Mouse (Mus musculus): ENCODE results near the gene Olfr937. TPM values are rescaled to one million over a fixed set of nuclear protein-coding genes. Genes with fewer than 3 reads are reported as not detected.

The Olfr937 gene
- polyA plus RNA-seq (2015; fragmentation: Nextera tagmentation; extraction: Ambion mirVana), result not detected in 2 replicates

- Histone ChIP-seq H3K9me3 (replicated peaks; ENCODE audit: control insufficient read depth, low read length, poor library complexity, severe bottlenecking) (no peaks in the 10 kb centered on the region), H3K9ac (ENCODE audit: low read depth, low read length) (no peak within 1 kb of the TSS), H3K27me3 (ENCODE audit: control insufficient read depth, insufficient read depth, low read depth, low read length) (no peaks in the 10 kb centered on the region), H3K4me2 (ENCODE audit: low read length) (no peak within 1 kb of the TSS), H3K36me3 (ENCODE audit: control insufficient read depth, insufficient read depth, low read length) (no peaks in the 10 kb centered on the region), H3K4me1 (ENCODE audit: control insufficient read depth, insufficient read depth, low read length) (no peaks in the 10 kb centered on the region), H3K4me3 (ENCODE audit: low read depth, low read length) (no peak within 1 kb of the TSS), H3K27ac (ENCODE audit: low read length) (no peak within 1 kb of the TSS)
- ATAC-seq, result no peak
- 90% methylated on average over 1 of the region's 1 CpGs for WGBS
Measured at GRCm38 (mm10) chr9:39064851-39065250, at the start of gene Olfr937. Gene Olfr937 (minus strand): TSS chr9:39064951.

- Histone ChIP-seq H3K9me3 (replicated peaks; ENCODE audit: control insufficient read depth, low read length, poor library complexity, severe bottlenecking) (no peaks in the 10 kb centered on the region), H3K9ac (ENCODE audit: low read depth, low read length) (no peak within 1 kb of the TSS), H3K4me1 (ENCODE audit: control insufficient read depth, insufficient read depth, low read length) (no peaks in the 10 kb centered on the region), H3K36me3 (ENCODE audit: control insufficient read depth, insufficient read depth, low read length) (no peaks in the 10 kb centered on the region), H3K27me3 (ENCODE audit: control insufficient read depth, insufficient read depth, low read depth, low read length) (no peaks in the 10 kb centered on the region), H3K4me2 (ENCODE audit: low read length) (no peak within 1 kb of the TSS), H3K27ac (ENCODE audit: low read length) (no peak within 1 kb of the TSS), H3K4me3 (ENCODE audit: low read depth, low read length) (no peak within 1 kb of the TSS)
- 90% methylated on average over 2 of the region's 2 CpGs for WGBS
- no peak for ATAC-seq
Measured at GRCm38 (mm10) chr9:39078787-39079186, 14.0 kb upstream of the Olfr937 start, which contains the start of gene Olfr938. Gene Olfr938 (minus strand): TSS chr9:39078887.

- H3K9ac ChIP-seq (ENCODE audit: low read depth, low read length), result no peak within 1 kb of the TSS
- no peaks in the 10 kb centered on the region for H3K27me3 ChIP-seq (ENCODE audit: control insufficient read depth, insufficient read depth, low read depth, low read length)
- H3K4me1 ChIP-seq (ENCODE audit: control insufficient read depth, insufficient read depth, low read length), result no peaks in the 10 kb centered on the region
- ATAC-seq, result no peak
- no peak within 1 kb of the TSS for H3K4me2 ChIP-seq (ENCODE audit: low read length)
- H3K36me3 ChIP-seq (ENCODE audit: control insufficient read depth, insufficient read depth, low read length), result no peaks in the 10 kb centered on the region
- H3K27ac ChIP-seq (ENCODE audit: low read length), result no peak within 1 kb of the TSS
- 78% methylated on average over 1 of the region's 1 CpGs for WGBS
- no peak within 1 kb of the TSS for H3K4me3 ChIP-seq (ENCODE audit: low read depth, low read length)
- H3K9me3 ChIP-seq (replicated peaks; ENCODE audit: control insufficient read depth, low read length, poor library complexity, severe bottlenecking), result no peaks in the 10 kb centered on the region
Measured at GRCm38 (mm10) chr9:39023277-39023676, 41.5 kb downstream of the Olfr937 start, which contains the start of gene Olfr146. Gene Olfr146 (minus strand): TSS chr9:39023377.

Small RNA genes within 50 kb of the gene (microRNA-seq; reads per million reads assigned to microRNA genes)
- not detected for gene Gm25032
- not detected for gene Gm25529

Other genes with a start within 250 kb of the Olfr937 start
- gene Olfr923, start 238.4 kb downstream of the Olfr937 start, polyA plus RNA-seq (2015; fragmentation: Nextera tagmentation; extraction: Ambion mirVana), result not detected in 2 replicates
- gene Olfr924, start 220.5 kb downstream of the Olfr937 start, polyA plus RNA-seq (2015; fragmentation: Nextera tagmentation; extraction: Ambion mirVana), result not detected in 2 replicates
- gene Olfr26, start 209.9 kb downstream of the Olfr937 start, polyA plus RNA-seq (2015; fragmentation: Nextera tagmentation; extraction: Ambion mirVana), result not detected in 2 replicates
- not detected in 2 replicates for gene Olfr926, start 187.8 kb downstream of the Olfr937 start, polyA plus RNA-seq (2015; fragmentation: Nextera tagmentation; extraction: Ambion mirVana)
- gene Olfr930, start 135.1 kb downstream of the Olfr937 start, polyA plus RNA-seq (2015; fragmentation: Nextera tagmentation; extraction: Ambion mirVana), result not detected in 2 replicates
- gene Olfr933, start 92.6 kb downstream of the Olfr937 start, polyA plus RNA-seq (2015; fragmentation: Nextera tagmentation; extraction: Ambion mirVana), result not detected in 2 replicates
- gene Olfr934, start 76.6 kb downstream of the Olfr937 start, polyA plus RNA-seq (2015; fragmentation: Nextera tagmentation; extraction: Ambion mirVana), result not detected in 2 replicates
- not detected in 2 replicates for gene Olfr935, start 65.3 kb downstream of the Olfr937 start, polyA plus RNA-seq (2015; fragmentation: Nextera tagmentation; extraction: Ambion mirVana)
- not detected in 2 replicates for gene Olfr146, start 41.6 kb downstream of the Olfr937 start, polyA plus RNA-seq (2015; fragmentation: Nextera tagmentation; extraction: Ambion mirVana)
- gene Olfr938, start 13.9 kb upstream of the Olfr937 start, polyA plus RNA-seq (2015; fragmentation: Nextera tagmentation; extraction: Ambion mirVana), result not detected in 2 replicates
- gene Olfr27, start 63.2 kb upstream of the Olfr937 start, polyA plus RNA-seq (2015; fragmentation: Nextera tagmentation; extraction: Ambion mirVana), result not detected in 2 replicates
- not detected in 2 replicates for gene Olfr943, start 101.4 kb upstream of the Olfr937 start, polyA plus RNA-seq (2015; fragmentation: Nextera tagmentation; extraction: Ambion mirVana)
- gene Olfr944, start 137.0 kb upstream of the Olfr937 start, polyA plus RNA-seq (2015; fragmentation: Nextera tagmentation; extraction: Ambion mirVana), result not detected in 2 replicates
- gene Olfr1537, start 185.0 kb upstream of the Olfr937 start, polyA plus RNA-seq (2015; fragmentation: Nextera tagmentation; extraction: Ambion mirVana), result not detected in 2 replicates
- not detected in 2 replicates for gene Olfr945, start 211.9 kb upstream of the Olfr937 start, polyA plus RNA-seq (2015; fragmentation: Nextera tagmentation; extraction: Ambion mirVana)